In genomic region chrX:12155842-12156291, GRCm38 (mm10) we compare ENCODE assay signal across 8 mouse cellular contexts. TPM values are rescaled to one million over a fixed set of nuclear protein-coding genes. Genes with fewer than 3 reads are reported as not detected.
DNase-seq lines count a peak whose midpoint lies in the region; ATAC-seq and TF ChIP-seq lines count a peak whose summit lies in the region.

No protein-coding gene starts in this region.

- H3K36me3 ChIP-seq in kidney, postnatal 0 days (ENCODE audit: insufficient read depth, low read length) = no peaks in the 10 kb centered on the region

- H3K4me1 ChIP-seq in kidney, postnatal 0 days (replicated peaks; ENCODE audit: insufficient read depth, low read length) = 0 out of 2 replicates have a peak, but pooled peaks cover 5% of the 10 kb centered on the region

- peak; percentile 41 for TF ChIP-seq CTCF in layer of hippocampus, adult 2 months (conservative IDR thresholded peaks at IDR 0.05)
- TF ChIP-seq CTCF in brain, embryonic 14.5 days (IDR thresholded peaks at IDR 0.05; ENCODE audit: borderline replicate concordance, extremely low read depth, insufficient read depth, insufficient read length) = no peak; the same call in 1 of the 2 replicates
- peak; percentile 35; the same call in 1 of the 2 replicates for TF ChIP-seq CTCF in kidney, postnatal 0 days (IDR thresholded peaks at IDR 0.05; ENCODE audit: low read depth)

- peak overlapping the region; percentile 51 for H3K4me2 ChIP-seq in kidney, postnatal 0 days (ENCODE audit: low read length)

- peak overlapping the region; percentile 37; the same call in 1 of the 2 replicates for H3K9ac ChIP-seq in kidney, postnatal 0 days (ENCODE audit: low read depth, low read length)

- no peaks in the 10 kb centered on the region for H3K9me3 ChIP-seq in kidney, postnatal 0 days (replicated peaks; ENCODE audit: low read length)

- TF ChIP-seq POLR2A in brain, embryonic 14.5 days (IDR thresholded peaks at IDR 0.05; ENCODE audit: borderline replicate concordance, extremely low read depth, insufficient read depth, insufficient read length, poor library complexity, severe bottlenecking) = no peak

- H3K4me3 ChIP-seq in layer of hippocampus, adult 2 months = peak overlapping the region; percentile 46
- H3K4me3 ChIP-seq in kidney, postnatal 0 days (replicated peaks; ENCODE audit: low read depth, low read length) = no peak overlapping the region; the same call in 1 of the 2 replicates

- H3K27ac ChIP-seq in layer of hippocampus, adult 2 months = no peak overlapping the region
- H3K27ac ChIP-seq in kidney, postnatal 0 days = no peak overlapping the region

- no peak for DNase-seq in layer of hippocampus, adult 2 months (ENCODE audit: low spot score in 2 of 2)
- DNase-seq in layer of hippocampus, adult 9-10 months (ENCODE audit: low spot score) = no peak
- DNase-seq in brain, embryonic 14.5 days (ENCODE audit: low read depth) = peak; percentile 61
- peak; percentile 41 to 48 for DNase-seq in heart, adult 9 months (ENCODE audit: low spot score in 2 of 2)
- peak; percentile 65 for DNase-seq in kidney, postnatal 0 days (ENCODE audit: low spot score)
- peak; percentile 60 to 75 for DNase-seq in lung, postnatal 4 days
- peak; percentile 51 for DNase-seq in testis, postnatal 10 days (ENCODE audit: low spot score)
- no peak for DNase-seq in Muller cell, postnatal 12 days (ENCODE audit: inconsistent ontology term)

- ATAC-seq in kidney, postnatal 0 days (replicated peaks; ENCODE audit: low FRiP score, low read depth) = no peak

- WGBS in kidney, postnatal 0 days = 9% methylated on average over 30 of the region's 30 CpGs

- H3K27me3 ChIP-seq in kidney, postnatal 0 days (ENCODE audit: insufficient read depth, low read length) = no peaks in the 10 kb centered on the region

RNA-seq across cellular contexts. Expression of gene Bcor, which starts 4.3 kb away (rescaled TPM):
- total RNA-seq in layer of hippocampus, adult 2 months (2021) = 10 to 100 TPM; 16.7 to 21.3 TPM
- 18.3 and 29.3 TPM in 2 replicates for polyA plus RNA-seq in brain, embryonic 14.5 days (2012; rRNA removed)
- 12.2 and 12.8 TPM in 2 replicates for polyA plus RNA-seq in kidney, postnatal 0 days (2015; fragmentation: Nextera tagmentation; extraction: Ambion mirVana)

Comparison
In these comparisons a context has a peak if more than half of its experiments do, and no peak if none do; other contexts are left out.
1. DNase-seq: peak in brain, embryonic 14.5 days (single experiment), heart, adult 9 months (2 of 2), kidney, postnatal 0 days (single experiment), lung, postnatal 4 days (2 of 2) and testis, postnatal 10 days (single experiment); none in layer of hippocampus, adult 2 months (0 of 2), layer of hippocampus, adult 9-10 months (single experiment) and Muller cell, postnatal 12 days (single experiment).